Mouse (Mus musculus) left cerebral cortex, adult 11 months (tissue): ENCODE data around the gene Tmc3.

Experiments used
- DNase-seq: peaks from one replicate; pipeline ENCODE4 v3.0.0; 2022; ENCODE audit warnings: low spot score

Tmc3 gene

GRCm38 (mm10) chr7:83668724-83669123 is 84.0 kb downstream of the Tmc3 start:
- DNase-seq: peak; percentile 51

GRCm38 (mm10) chr7:83671573-83671972 is 86.8 kb downstream of the Tmc3 start:
- DNase-seq: no peak
